Mouse (Mus musculus) brain, embryonic 14.5 days (tissue): ENCODE data around the gene Scn4a.

Experiments used
- CTCF ChIP-seq: fragments of 200-500 bp; IDR thresholded peaks from 2 replicates; pipeline ENCODE4 v1.5.1; 2012; ENCODE audit warnings: inconsistent platforms, mild to moderate bottlenecking, moderate library complexity, borderline replicate concordance; ENCODE audit not compliant: insufficient read depth, insufficient read length; ENCODE audit errors: extremely low read depth
- POLR2A ChIP-seq: fragments of 200-500 bp; IDR thresholded peaks from 2 replicates; pipeline ENCODE4 v1.6.1; 2012; ENCODE audit warnings: mild to moderate bottlenecking, inconsistent platforms, borderline replicate concordance; ENCODE audit not compliant: poor library complexity, insufficient read depth, insufficient read length, severe bottlenecking; ENCODE audit errors: extremely low read depth

GRCm38 (mm10) chr11:106290376-106290775 lies 62.7 kb downstream of the Scn4a start:
- no peak for TF ChIP-seq CTCF
- TF ChIP-seq POLR2A, result no peak
